Mouse (Mus musculus): ENCODE results near the gene Zdhhc12. TPM values are rescaled to one million over a fixed set of nuclear protein-coding genes. Genes with fewer than 3 reads are reported as not detected.

Gene Zdhhc12
- 1.6 TPM for polyA plus RNA-seq (2014; fragmentation: Illumina TruSeq; extraction: RNeasy Lipid Tissue Mini Kit (QIAGEN cat#74804); ENCODE audit: low read depth, low replicate concordance)

DNA sequence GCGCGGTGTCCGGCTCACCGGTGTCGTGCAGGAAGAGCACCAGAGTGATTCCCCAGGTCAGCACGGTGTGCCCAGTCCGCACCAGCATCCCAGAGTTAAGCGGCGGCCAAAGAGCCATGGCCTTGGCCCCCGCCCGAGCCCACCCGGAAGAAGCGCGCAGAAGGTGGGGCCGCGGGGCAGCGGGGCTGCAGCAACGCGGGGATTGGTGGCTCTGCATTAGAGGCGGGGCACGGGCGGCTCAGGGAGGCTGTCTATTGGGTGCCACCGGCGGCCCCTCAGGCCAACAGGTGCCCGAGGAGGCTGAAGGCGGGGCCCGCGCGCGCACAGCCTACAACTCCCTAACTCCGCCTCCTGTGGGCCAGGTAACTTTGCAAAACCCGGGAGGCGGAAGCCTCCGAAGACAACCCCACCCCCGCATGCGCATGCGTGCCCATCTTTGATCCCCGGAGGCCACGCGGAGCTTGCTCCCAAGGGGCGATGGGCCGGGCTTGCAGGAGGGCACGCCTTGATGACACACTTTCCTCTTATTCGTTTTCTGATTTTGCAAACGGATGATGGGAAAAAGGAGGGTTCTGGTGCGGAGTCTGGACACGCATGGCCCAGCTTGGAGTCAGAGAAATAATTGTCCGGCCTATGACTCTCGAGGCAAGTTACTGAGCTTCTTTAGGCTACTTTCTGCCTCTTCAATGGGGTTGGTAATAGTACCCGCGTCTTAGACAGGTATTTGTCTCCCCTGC is at the start of gene Zdhhc12:
TSS of gene Zdhhc12 (minus strand) at position 178 of the 737 bp plus-strand sequence.

DNA sequence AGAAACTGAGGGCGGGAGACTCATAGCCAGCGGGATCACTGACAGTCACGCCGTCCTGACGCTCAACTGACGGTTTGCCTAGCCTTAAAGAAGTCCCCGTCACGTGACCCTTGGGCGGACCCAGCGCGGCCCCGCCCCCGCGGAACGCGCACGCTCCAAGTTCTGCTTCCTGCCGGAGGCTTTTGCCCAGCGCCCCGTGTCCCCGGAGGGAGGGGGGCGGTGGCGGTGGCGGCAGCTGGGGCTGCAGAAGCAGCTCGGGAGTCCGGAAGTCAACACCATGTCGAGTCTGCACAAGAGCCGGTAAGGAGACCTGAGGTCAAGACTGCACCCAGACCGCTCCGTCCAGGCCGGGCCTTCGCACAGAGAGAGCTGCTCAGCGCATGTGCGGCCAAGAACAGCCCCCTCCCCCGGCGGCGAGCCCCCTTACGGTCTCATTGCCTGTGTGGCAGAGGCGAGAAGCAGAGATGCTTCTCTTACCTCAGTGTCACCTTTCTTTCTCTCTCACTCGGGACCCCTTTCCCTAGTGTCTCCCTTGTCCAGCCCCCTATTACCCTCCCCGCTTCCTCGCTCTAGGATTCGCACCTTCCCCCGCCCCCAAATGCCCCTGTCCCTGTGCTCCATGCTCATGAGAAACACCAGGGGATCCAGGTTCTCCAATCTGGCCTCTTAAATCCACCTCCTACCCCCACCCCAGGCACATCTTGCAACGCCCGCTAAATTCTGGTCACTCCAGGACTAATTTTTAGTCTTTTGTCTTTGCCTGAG is 40.3 kb upstream of the Zdhhc12 start, which contains the start of gene Tbc1d13:
TSS of gene Tbc1d13 (plus strand) at position 134 of the 765 bp plus-strand sequence.

DNA sequence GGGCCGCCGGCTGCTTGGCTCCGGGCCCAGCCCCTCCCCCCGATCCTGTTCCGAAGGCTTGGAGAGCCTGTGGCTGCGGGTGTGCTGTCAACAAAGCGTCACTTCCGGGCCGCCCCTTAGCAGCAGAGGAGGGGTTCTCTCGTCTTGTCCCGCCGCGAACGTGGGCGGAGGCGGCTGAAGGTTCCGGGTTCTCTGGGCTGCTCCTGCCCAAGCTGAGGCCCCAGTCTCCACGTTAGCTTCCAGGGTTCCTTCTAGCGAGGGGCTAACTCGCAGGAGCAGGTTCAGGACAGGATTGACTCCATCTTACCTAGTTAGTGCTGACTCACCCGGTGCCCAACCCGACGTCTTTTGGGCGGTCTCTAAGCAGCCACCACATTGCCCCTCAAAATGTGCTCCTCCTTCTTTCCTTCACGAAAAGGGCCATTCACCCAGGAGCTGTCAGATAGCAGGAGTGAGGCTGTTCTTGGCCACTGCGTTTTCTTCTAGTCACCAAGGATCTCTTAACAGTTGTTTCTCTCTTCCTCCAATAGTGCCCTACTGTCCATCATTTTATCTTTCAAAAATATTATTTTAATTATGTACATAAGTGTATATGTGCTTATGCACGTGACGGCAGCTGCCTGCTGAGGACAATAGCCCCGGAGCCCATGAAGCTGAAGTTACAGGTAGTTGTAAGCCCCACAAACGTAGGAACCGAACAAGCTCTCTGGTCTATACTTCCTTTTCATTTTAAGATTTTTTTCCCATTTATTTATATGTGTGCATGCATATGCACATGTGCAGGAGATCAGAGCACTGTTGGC is 31.2 kb upstream of the Zdhhc12 start, which contains the start of gene Zer1:
TSS of gene Zer1 (minus strand) at position 114 of the 803 bp plus-strand sequence.

DNA sequence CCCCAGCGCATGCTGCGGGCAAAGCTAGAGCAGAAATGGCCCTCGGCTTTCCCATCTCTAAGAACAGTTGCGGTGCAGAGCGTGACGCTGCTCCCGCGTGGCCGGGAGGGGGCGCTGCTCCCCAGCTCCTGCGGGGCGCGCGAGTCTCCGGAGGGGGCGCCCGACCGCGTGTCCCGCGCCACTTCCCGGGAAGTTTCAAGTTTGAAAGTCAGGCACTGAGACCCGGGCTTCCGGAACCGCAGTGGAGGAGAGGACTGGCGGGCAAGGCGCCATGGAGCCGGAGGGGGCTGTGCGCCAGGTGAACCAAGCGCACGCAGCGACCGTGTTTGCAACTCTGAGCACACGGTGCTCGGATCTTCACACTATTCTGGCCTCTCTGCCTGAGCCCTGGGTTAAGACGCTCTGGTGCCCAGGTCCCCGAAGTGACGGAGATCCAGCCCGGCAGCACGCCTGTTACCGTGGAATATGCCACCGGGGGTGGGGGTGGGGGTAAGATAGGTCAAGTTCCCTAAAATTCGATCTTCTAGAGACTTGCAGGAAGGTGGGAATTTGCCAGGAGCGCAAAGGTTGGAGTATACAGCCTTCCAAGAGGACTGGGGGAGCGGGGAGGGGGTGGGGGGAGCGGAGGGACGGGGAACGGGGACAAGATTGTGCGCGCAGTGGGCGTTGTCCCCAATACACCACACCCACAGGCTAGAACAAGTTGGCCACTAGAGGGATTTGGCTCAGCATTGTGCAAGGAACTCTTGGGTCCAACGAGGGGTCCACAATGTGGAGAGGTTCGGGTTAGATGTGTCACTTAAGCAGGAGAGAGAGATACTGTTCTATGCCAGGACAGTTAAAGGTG is 15.7 kb downstream of the Zdhhc12 start, which contains the start of gene Pkn3:
TSS of gene Pkn3 (plus strand) at position 183 of the 847 bp plus-strand sequence.

DNA sequence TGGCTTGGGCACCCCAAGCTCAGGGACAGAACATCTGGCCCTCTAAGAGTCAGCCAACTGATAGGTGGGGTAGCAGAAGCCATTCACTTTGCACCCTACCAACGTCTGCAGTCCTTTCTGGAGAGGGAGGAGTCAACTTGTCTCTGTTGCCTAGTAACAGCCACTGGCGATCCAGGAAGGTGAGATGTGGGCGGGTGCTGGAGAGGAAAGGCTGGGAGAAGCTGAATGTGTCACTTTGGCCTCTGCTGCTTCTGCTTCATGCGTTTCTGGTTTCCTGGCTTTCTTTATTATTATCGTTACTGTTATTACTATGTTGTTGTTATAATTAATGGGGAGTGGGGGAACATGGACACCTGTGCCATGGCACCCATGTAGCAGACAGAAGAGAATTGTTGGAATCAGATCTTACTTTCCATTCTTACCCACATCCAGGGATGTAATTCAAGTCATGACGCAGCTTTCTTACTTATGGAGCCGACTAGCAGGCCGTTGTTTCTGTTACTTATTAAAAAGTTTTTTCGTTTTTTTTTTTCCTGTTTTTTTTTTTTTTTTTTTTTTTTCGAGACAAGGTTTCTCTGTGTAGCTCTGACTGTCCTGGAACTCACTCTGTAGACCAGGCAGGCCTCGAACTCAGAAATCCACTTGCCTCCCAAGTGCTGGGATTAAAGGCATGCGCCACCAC is 36.1 kb downstream of the Zdhhc12 start, which contains the start of gene Set:
TSS of gene Set (plus strand) at position 156 of the 682 bp plus-strand sequence.

DNA sequence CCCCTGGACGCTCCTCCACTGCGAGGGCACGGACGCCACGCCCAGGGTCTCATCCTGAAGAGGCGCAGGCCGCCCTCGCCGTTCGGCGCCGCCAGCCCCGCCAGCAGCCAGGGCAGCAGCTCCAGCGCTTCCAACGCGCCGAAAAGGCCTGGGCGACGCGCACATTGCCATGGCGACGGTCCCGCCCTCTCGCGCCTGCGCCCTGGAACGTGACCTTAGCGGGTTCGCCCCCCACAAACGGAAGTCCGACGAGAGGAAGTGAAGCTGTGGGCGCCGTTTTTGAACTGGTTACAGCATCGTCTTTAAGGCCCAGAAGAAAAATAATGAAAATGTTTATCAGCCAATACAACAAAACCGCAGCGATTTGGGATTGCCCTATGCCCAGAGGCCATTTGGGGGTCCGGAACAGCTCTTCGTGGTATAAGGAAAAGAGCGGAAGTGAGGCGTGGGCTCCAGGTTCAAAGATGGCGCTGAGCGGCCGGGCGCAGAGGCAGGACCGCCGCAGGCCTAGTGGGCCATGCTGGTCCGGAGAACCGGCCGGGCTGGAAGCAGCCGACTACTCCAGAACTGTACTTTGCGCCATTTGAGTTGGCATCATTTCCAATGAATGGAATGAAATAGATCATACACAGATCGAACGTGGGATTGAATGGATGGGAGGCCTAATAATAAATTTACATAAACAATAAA is 44.6 kb downstream of the Zdhhc12 start, which contains the start of gene Wdr34:
TSS of gene Wdr34 (minus strand) at position 183 of the 690 bp plus-strand sequence.

Other genes starting within 250 kb of the Zdhhc12 start
- gene Cercam, start 224.5 kb downstream of the Zdhhc12 start, polyA plus RNA-seq (2014; fragmentation: Illumina TruSeq; extraction: RNeasy Lipid Tissue Mini Kit (QIAGEN cat#74804); ENCODE audit: low read depth, low replicate concordance): 0.16 TPM
- gene Odf2, start 204.4 kb downstream of the Zdhhc12 start, polyA plus RNA-seq (2014; fragmentation: Illumina TruSeq; extraction: RNeasy Lipid Tissue Mini Kit (QIAGEN cat#74804); ENCODE audit: low read depth, low replicate concordance): 3.9 TPM
- 13.0 TPM for gene Gle1, start 158.2 kb downstream of the Zdhhc12 start, polyA plus RNA-seq (2014; fragmentation: Illumina TruSeq; extraction: RNeasy Lipid Tissue Mini Kit (QIAGEN cat#74804); ENCODE audit: low read depth, low replicate concordance)
- 44.5 TPM for gene Sptan1, start 128.1 kb downstream of the Zdhhc12 start, polyA plus RNA-seq (2014; fragmentation: Illumina TruSeq; extraction: RNeasy Lipid Tissue Mini Kit (QIAGEN cat#74804); ENCODE audit: low read depth, low replicate concordance)
- 0.73 TPM for gene Wdr34, start 44.8 kb downstream of the Zdhhc12 start, polyA plus RNA-seq (2014; fragmentation: Illumina TruSeq; extraction: RNeasy Lipid Tissue Mini Kit (QIAGEN cat#74804); ENCODE audit: low read depth, low replicate concordance)
- 217 TPM for gene Set, start 36.3 kb downstream of the Zdhhc12 start, polyA plus RNA-seq (2014; fragmentation: Illumina TruSeq; extraction: RNeasy Lipid Tissue Mini Kit (QIAGEN cat#74804); ENCODE audit: low read depth, low replicate concordance)
- gene Pkn3, start 16.0 kb downstream of the Zdhhc12 start, polyA plus RNA-seq (2014; fragmentation: Illumina TruSeq; extraction: RNeasy Lipid Tissue Mini Kit (QIAGEN cat#74804); ENCODE audit: low read depth, low replicate concordance): 0.16 TPM
- gene Zer1, start 30.9 kb upstream of the Zdhhc12 start, polyA plus RNA-seq (2014; fragmentation: Illumina TruSeq; extraction: RNeasy Lipid Tissue Mini Kit (QIAGEN cat#74804); ENCODE audit: low read depth, low replicate concordance): 1.6 TPM
- 30.0 TPM for gene Tbc1d13, start 40.1 kb upstream of the Zdhhc12 start, polyA plus RNA-seq (2014; fragmentation: Illumina TruSeq; extraction: RNeasy Lipid Tissue Mini Kit (QIAGEN cat#74804); ENCODE audit: low read depth, low replicate concordance)
- gene Endog, start 77.8 kb upstream of the Zdhhc12 start, polyA plus RNA-seq (2014; fragmentation: Illumina TruSeq; extraction: RNeasy Lipid Tissue Mini Kit (QIAGEN cat#74804); ENCODE audit: low read depth, low replicate concordance): not detected
- 0.61 TPM for gene Spout1, start 84.8 kb upstream of the Zdhhc12 start, polyA plus RNA-seq (2014; fragmentation: Illumina TruSeq; extraction: RNeasy Lipid Tissue Mini Kit (QIAGEN cat#74804); ENCODE audit: low read depth, low replicate concordance)
- 1.2 TPM for gene Kyat1, start 112.2 kb upstream of the Zdhhc12 start, polyA plus RNA-seq (2014; fragmentation: Illumina TruSeq; extraction: RNeasy Lipid Tissue Mini Kit (QIAGEN cat#74804); ENCODE audit: low read depth, low replicate concordance)
- 2.7 TPM for gene Lrrc8a, start 144.1 kb upstream of the Zdhhc12 start, polyA plus RNA-seq (2014; fragmentation: Illumina TruSeq; extraction: RNeasy Lipid Tissue Mini Kit (QIAGEN cat#74804); ENCODE audit: low read depth, low replicate concordance)
- gene Gm28035, start 146.9 kb upstream of the Zdhhc12 start, polyA plus RNA-seq (2014; fragmentation: Illumina TruSeq; extraction: RNeasy Lipid Tissue Mini Kit (QIAGEN cat#74804); ENCODE audit: low read depth, low replicate concordance): not detected
- 20.0 TPM for gene Phyhd1, start 172.6 kb upstream of the Zdhhc12 start, polyA plus RNA-seq (2014; fragmentation: Illumina TruSeq; extraction: RNeasy Lipid Tissue Mini Kit (QIAGEN cat#74804); ENCODE audit: low read depth, low replicate concordance)
- not detected for gene Gm28038, start 187.4 kb upstream of the Zdhhc12 start, polyA plus RNA-seq (2014; fragmentation: Illumina TruSeq; extraction: RNeasy Lipid Tissue Mini Kit (QIAGEN cat#74804); ENCODE audit: low read depth, low replicate concordance)
- 8.1 TPM for gene Dolk, start 192.7 kb upstream of the Zdhhc12 start, polyA plus RNA-seq (2014; fragmentation: Illumina TruSeq; extraction: RNeasy Lipid Tissue Mini Kit (QIAGEN cat#74804); ENCODE audit: low read depth, low replicate concordance)
- 8.9 TPM for gene Nup188, start 192.7 kb upstream of the Zdhhc12 start, polyA plus RNA-seq (2014; fragmentation: Illumina TruSeq; extraction: RNeasy Lipid Tissue Mini Kit (QIAGEN cat#74804); ENCODE audit: low read depth, low replicate concordance)

All from kidney, adult 10 weeks (tissue).